Mouse (Mus musculus): Measurements from ENCODE around the gene Ndufs1.
"Not testable (repeated sequence)": the region's sequence is repeated elsewhere in the genome, so short reads cannot be mapped to it uniquely, and the experiment has no call there.

Gene Ndufs1

GRCm38 (mm10) chr1:63182212-63182611, 5.6 kb upstream of the Ndufs1 start:
- DNase-seq: peak; percentile 64

GRCm38 (mm10) chr1:63181480-63181879, 4.8 kb upstream of the Ndufs1 start:
- no peak for DNase-seq

GRCm38 (mm10) chr1:63181019-63181418, 4.4 kb upstream of the Ndufs1 start:
- DNase-seq: peak; percentile 81

- not testable (repeated sequence) for DNase-seq
Measured at GRCm38 (mm10) chr1:63180575-63180974, 3.9 kb upstream of the Ndufs1 start.

- DNase-seq: no peak
Measured at GRCm38 (mm10) chr1:63180122-63180521, 3.5 kb upstream of the Ndufs1 start.

GRCm38 (mm10) chr1:63178308-63178707, 1.7 kb upstream of the Ndufs1 start:
- DNase-seq: no peak

- no peak for DNase-seq
Measured at GRCm38 (mm10) chr1:63176259-63176603, 402 bp downstream of the Ndufs1 start.

GRCm38 (mm10) chr1:63175853-63176252, 780 bp downstream of the Ndufs1 start:
- no peak for DNase-seq

GRCm38 (mm10) chr1:63168638-63169037, 8.0 kb downstream of the Ndufs1 start:
- DNase-seq: no peak

- DNase-seq: no peak
Measured at GRCm38 (mm10) chr1:63140231-63140630, 36.4 kb downstream of the Ndufs1 start.

GRCm38 (mm10) chr1:63138586-63138985, 38.0 kb downstream of the Ndufs1 start:
- not testable (repeated sequence) for DNase-seq

- DNase-seq: no peak
Measured at GRCm38 (mm10) chr1:63137971-63138370, 38.7 kb downstream of the Ndufs1 start.

- no peak for DNase-seq
Measured at GRCm38 (mm10) chr1:63134530-63134929, 42.1 kb downstream of the Ndufs1 start.

- no peak for DNase-seq
Measured at GRCm38 (mm10) chr1:63131766-63132165, 44.9 kb downstream of the Ndufs1 start.

- no peak for DNase-seq
Measured at GRCm38 (mm10) chr1:63130883-63131282, 45.8 kb downstream of the Ndufs1 start.

- DNase-seq: no peak
Measured at GRCm38 (mm10) chr1:63129857-63130690, 46.6 kb downstream of the Ndufs1 start.

- no peak for DNase-seq
Measured at GRCm38 (mm10) chr1:63129273-63129672, 47.4 kb downstream of the Ndufs1 start.

GRCm38 (mm10) chr1:63126206-63126605, 50.4 kb downstream of the Ndufs1 start:
- no peak for DNase-seq

GRCm38 (mm10) chr1:63123823-63124450, 52.7 kb downstream of the Ndufs1 start:
- no peak for DNase-seq

- DNase-seq: no peak
Measured at GRCm38 (mm10) chr1:63122005-63122404, 54.6 kb downstream of the Ndufs1 start.

GRCm38 (mm10) chr1:63120382-63120781, 56.3 kb downstream of the Ndufs1 start:
- DNase-seq: no peak

- no peak for DNase-seq
Measured at GRCm38 (mm10) chr1:63119675-63120074, 57.0 kb downstream of the Ndufs1 start.

- DNase-seq: no peak
Measured at GRCm38 (mm10) chr1:63115540-63115939, 61.1 kb downstream of the Ndufs1 start.

GRCm38 (mm10) chr1:63115096-63115495, 61.5 kb downstream of the Ndufs1 start:
- DNase-seq: no peak
